Mouse (Mus musculus) kidney, postnatal 0 days (tissue): ENCODE results near the gene Gtf3c2. TPM values are rescaled to one million over a fixed set of nuclear protein-coding genes. Genes with fewer than 3 reads are reported as not detected.

ENCODE experiments used
- ATAC-seq: fragments of 200-750 bp; cut with Nextera tagmentation; replicated peaks from 2 replicates; pipeline ENCODE4 v1.8.0; 2017; ENCODE audit warnings: low read depth, moderate number of reproducible peaks, moderate TSS enrichment, moderate library complexity; ENCODE audit not compliant: low FRiP score
- DNase-seq: peaks from one replicate; pipeline ENCODE4 v3.0.0-alpha.2; 2016; ENCODE audit warnings: low spot score
- H3K27ac ChIP-seq: fragments of 300-500 bp; sonication (generic); 2 replicates; pipeline ENCODE4 v1.5.1; 2014; ENCODE audit warnings: mild to moderate bottlenecking
- H3K27me3 ChIP-seq: fragments of 300-500 bp; sonication (generic); 2 replicates; pipeline ENCODE4 v1.6.1; 2014; ENCODE audit warnings: low read length, mixed read lengths; ENCODE audit not compliant: insufficient read depth
- H3K36me3 ChIP-seq: fragments of 300-500 bp; sonication (generic); 2 replicates; pipeline ENCODE4 v1.6.1; 2014; ENCODE audit warnings: low read length, mixed read lengths; ENCODE audit not compliant: insufficient read depth
- H3K4me1 ChIP-seq: fragments of 300-500 bp; sonication (generic); replicated peaks from 2 replicates; pipeline ENCODE4 v1.6.1; 2014; ENCODE audit warnings: antibody characterized with exemption, low read length, mixed read lengths; ENCODE audit not compliant: insufficient read depth
- H3K4me2 ChIP-seq: fragments of 300-500 bp; sonication (generic); 2 replicates; pipeline ENCODE4 v1.6.1; 2014; ENCODE audit warnings: mild to moderate bottlenecking, low read length, moderate library complexity, mixed read lengths
- H3K4me3 ChIP-seq: fragments of 300-500 bp; sonication (generic); replicated peaks from 2 replicates; pipeline ENCODE4 v1.5.1; 2014; ENCODE audit warnings: low read depth, low read length
- H3K9ac ChIP-seq: fragments of 300-500 bp; sonication (generic); 2 replicates; pipeline ENCODE4 v1.6.1; 2014; ENCODE audit warnings: low read depth, low read length
- H3K9me3 ChIP-seq: fragments of 300-500 bp; sonication (generic); replicated peaks from 2 replicates; pipeline ENCODE4 v1.6.1; 2016; ENCODE audit warnings: low read length, inconsistent platforms, mixed read lengths
- CTCF ChIP-seq: IDR thresholded peaks from 2 replicates; pipeline ENCODE4 v1.5.1; 2016; ENCODE audit warnings: antibody characterized with exemption, low read depth, mild to moderate bottlenecking, moderate library complexity
- WGBS: fragments of 180-500 bp; shearing (Covaris S2); extraction: QIAGEN DNeasy Blood & Tissue Kit; methylation state at CpG from one replicate; pipeline ENCODE4 v1.1.7; 2014; 5-methylcytosine and 5-hydroxymethylcytosine counted together
- polyA plus RNA-seq: library from polyadenylated mRNA; unstranded; fragments of >200 nt; fragmentation: Nextera tagmentation; extraction: Ambion mirVana; gene quantifications from 2 replicates; pipeline ENCODE4 v1.2.1, GENCODE M21; 2015

The Gtf3c2 gene
- polyA plus RNA-seq, 1 experiment from 2014 or later: 42.5 TPM

DNA sequence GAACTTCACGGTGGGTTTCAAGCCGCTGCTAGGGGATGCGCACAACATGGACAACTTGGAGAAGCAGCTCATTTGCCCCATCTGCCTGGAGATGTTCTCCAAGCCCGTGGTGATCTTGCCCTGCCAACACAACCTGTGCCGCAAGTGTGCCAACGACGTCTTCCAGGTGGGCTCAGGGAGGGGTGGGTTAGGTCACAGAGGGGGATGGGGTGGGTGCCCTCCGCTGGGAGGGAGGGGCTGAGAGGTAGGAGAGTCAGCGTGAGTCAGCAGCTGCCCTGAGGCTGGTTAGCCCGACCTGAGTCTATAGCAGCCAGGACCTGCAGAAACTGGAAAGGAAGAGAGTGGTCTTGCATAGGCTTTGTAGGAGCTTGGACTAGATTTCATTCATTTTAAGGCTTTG, 63.0 kb downstream of the Gtf3c2 start:
- Histone ChIP-seq H3K4me3 (no peak overlapping the region), H3K4me1 (no peaks in the 10 kb centered on the region), H3K27me3 (no peaks in the 10 kb centered on the region), H3K27ac (no peak overlapping the region), H3K9me3 (no peaks in the 10 kb centered on the region), H3K36me3 (no peaks in the 10 kb centered on the region), H3K9ac (no peak overlapping the region), H3K4me2 (no peak overlapping the region)
- TF ChIP-seq CTCF: no peak
- no peak for ATAC-seq
- no peak for DNase-seq
- 26% methylated on average over 10 of the region's 10 CpGs for WGBS

DNA sequence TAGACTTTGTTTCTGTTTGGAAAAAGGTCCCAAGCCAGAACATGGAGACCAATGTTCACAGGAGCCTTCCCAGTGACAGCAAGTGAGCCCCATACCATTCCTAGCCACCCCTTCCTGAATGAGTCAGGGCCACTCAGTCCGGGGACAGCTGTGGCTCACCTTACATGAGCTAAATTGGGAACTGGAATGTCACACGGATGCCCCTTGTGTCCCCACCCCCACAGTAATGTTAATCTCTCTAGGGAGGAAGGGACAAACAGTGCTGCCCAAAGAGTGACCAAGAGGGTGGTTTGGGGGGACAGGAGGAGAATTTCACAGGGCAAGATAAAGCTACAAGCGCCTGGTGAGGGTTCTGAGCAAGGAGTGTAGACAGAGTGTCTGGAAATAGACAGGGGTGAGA, 63.6 kb downstream of the Gtf3c2 start, which contains the start of gene Trim54:
Gene Trim54 (plus strand): TSS at position 359 of the 400 bp plus-strand sequence.
- TF ChIP-seq CTCF: no peak

DNA sequence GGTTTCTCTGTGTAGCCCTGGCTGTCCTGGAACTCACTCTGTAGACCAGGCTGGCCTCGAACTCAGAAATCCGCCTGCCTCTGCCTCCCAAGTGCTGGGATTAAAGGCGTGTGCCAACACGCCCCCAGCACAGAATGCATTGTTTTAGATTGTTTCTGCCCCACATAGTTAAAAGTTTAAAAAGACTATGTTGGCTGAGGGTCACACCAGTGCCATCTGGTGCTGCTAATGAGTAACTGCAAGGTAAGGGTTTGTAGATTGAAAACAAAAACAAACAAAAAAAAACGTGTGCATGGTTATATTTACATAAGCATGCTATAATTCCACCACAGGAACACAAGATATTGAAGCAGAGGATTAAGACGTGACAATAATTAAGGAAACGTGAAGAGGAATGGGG, 69.2 kb downstream of the Gtf3c2 start:
- DNase-seq: peak; percentile 46
- peak; percentile 64 for TF ChIP-seq CTCF
- 35% methylated on average over 7 of the region's 7 CpGs for WGBS
- Histone ChIP-seq H3K9ac (no peak overlapping the region), H3K27ac (no peak overlapping the region), H3K4me1 (no peaks in the 10 kb centered on the region), H3K4me3 (no peak overlapping the region), H3K4me2 (no peak overlapping the region), H3K9me3 (no peaks in the 10 kb centered on the region), H3K27me3 (no peaks in the 10 kb centered on the region), H3K36me3 (no peaks in the 10 kb centered on the region)
- no peak for ATAC-seq

More for the DNA sequence above, 63.6 kb downstream of the Gtf3c2 start, which contains the start of gene Trim54:
- H3K4me2 ChIP-seq: no peak within 1 kb of the TSS
- H3K9ac ChIP-seq: no peak within 1 kb of the TSS
- no peaks in the 10 kb centered on the region for H3K27me3 ChIP-seq
- no peaks in the 10 kb centered on the region for H3K4me1 ChIP-seq
- no peaks in the 10 kb centered on the region for H3K9me3 ChIP-seq
- DNase-seq: no peak
- H3K4me3 ChIP-seq: no peak within 1 kb of the TSS
- ATAC-seq: no peak
- WGBS: 23% methylated on average over 3 of the region's 3 CpGs
- no peaks in the 10 kb centered on the region for H3K36me3 ChIP-seq
- H3K27ac ChIP-seq: no peak within 1 kb of the TSS

DNA sequence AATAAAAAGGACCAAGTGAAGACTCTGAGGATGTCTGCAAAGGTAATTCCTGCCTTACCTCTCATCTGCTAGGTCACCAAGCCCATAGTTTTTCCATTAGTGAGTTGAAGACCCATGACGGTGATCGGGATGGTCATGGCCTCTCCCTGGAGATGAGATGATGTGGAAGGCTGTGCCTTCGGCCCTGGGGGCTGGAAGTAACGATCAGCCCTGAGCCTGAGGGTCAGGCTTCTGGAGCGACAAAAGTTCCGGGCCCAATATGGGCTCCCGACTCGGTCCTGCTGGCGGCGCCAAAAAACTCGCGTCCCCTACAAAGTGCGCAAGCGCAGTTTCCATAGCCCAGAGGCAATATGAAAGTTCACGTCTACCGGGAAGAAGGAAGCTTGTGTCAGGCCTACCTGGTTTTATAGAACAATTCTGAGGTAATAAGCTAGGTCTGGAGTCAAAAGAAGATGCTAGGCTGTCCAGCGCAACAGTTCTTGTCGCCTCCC, 71.9 kb downstream of the Gtf3c2 start, which contains the start of gene Slc30a3:
Gene Slc30a3 (minus strand): TSS at position 238 of the 491 bp plus-strand sequence.
- Histone ChIP-seq H3K4me1 (no peaks in the 10 kb centered on the region), H3K27ac (no peak within 1 kb of the TSS), H3K4me3 (no peak within 1 kb of the TSS), H3K36me3 (no peaks in the 10 kb centered on the region), H3K9ac (no peak within 1 kb of the TSS), H3K27me3 (no peaks in the 10 kb centered on the region), H3K9me3 (no peaks in the 10 kb centered on the region), H3K4me2 (no peak within 1 kb of the TSS)
- no peak for DNase-seq
- 91% methylated on average over 18 of the region's 18 CpGs for WGBS
- no peak for ATAC-seq
- TF ChIP-seq CTCF: no peak

Other genes with a start within 250 kb of the Gtf3c2 start
- gene Cgref1, start 234.6 kb downstream of the Gtf3c2 start, polyA plus RNA-seq: 47.4 and 52.2 TPM in 2 replicates
- 103 and 117 TPM in 2 replicates for gene Preb, start 219.8 kb downstream of the Gtf3c2 start, polyA plus RNA-seq
- gene Tcf23, start 211.5 kb downstream of the Gtf3c2 start, polyA plus RNA-seq: 2.2 and 2.3 TPM in 2 replicates
- 271 and 290 TPM in 2 replicates for gene Atraid, start 131.8 kb downstream of the Gtf3c2 start, polyA plus RNA-seq
- gene Slc5a6, start 131.2 kb downstream of the Gtf3c2 start, polyA plus RNA-seq: 13.4 and 15.1 TPM in 2 replicates
- gene Cad, start 125.4 kb downstream of the Gtf3c2 start, polyA plus RNA-seq: 11.8 and 13.9 TPM in 2 replicates
- not detected in 2 replicates for gene Dnajc5g, start 73.9 kb downstream of the Gtf3c2 start, polyA plus RNA-seq
- gene Slc30a3, start 71.9 kb downstream of the Gtf3c2 start, polyA plus RNA-seq: 1.1 TPM in 2 replicates
- not detected in 2 replicates for gene Trim54, start 63.4 kb downstream of the Gtf3c2 start, polyA plus RNA-seq
- 0.31 TPM in 1 of 2 replicates, not detected in the other for gene Ucn, start 41.3 kb downstream of the Gtf3c2 start, polyA plus RNA-seq
- gene Mpv17, start 25.9 kb downstream of the Gtf3c2 start, polyA plus RNA-seq: 45.3 and 56.0 TPM in 2 replicates
- 0.53 and 0.73 TPM in 2 replicates for gene Gm29609, start 233 bp downstream of the Gtf3c2 start, polyA plus RNA-seq
- 122 and 134 TPM in 2 replicates for gene Snx17, start 13.1 kb upstream of the Gtf3c2 start, polyA plus RNA-seq
- 62.8 and 66.8 TPM in 2 replicates for gene Eif2b4, start 13.3 kb upstream of the Gtf3c2 start, polyA plus RNA-seq
- 7.2 and 8.9 TPM in 2 replicates for gene Zfp513, start 22.2 kb upstream of the Gtf3c2 start, polyA plus RNA-seq
- gene Ppm1g, start 40.5 kb upstream of the Gtf3c2 start, polyA plus RNA-seq: 85.4 and 92.2 TPM in 2 replicates
- gene Nrbp1, start 60.7 kb upstream of the Gtf3c2 start, polyA plus RNA-seq: 116 and 123 TPM in 2 replicates
- gene Gm9970, start 61.1 kb upstream of the Gtf3c2 start, polyA plus RNA-seq: 0.82 and 0.92 TPM in 2 replicates
- 28.0 and 31.9 TPM in 2 replicates for gene Krtcap3, start 71.5 kb upstream of the Gtf3c2 start, polyA plus RNA-seq
- gene Ift172, start 111.0 kb upstream of the Gtf3c2 start, polyA plus RNA-seq: 17.4 and 20.5 TPM in 2 replicates
- gene Fndc4, start 115.9 kb upstream of the Gtf3c2 start, polyA plus RNA-seq: 26.9 and 27.8 TPM in 2 replicates
- 0.09 TPM in 1 of 2 replicates, not detected in the other for gene Gckr, start 117.3 kb upstream of the Gtf3c2 start, polyA plus RNA-seq